Mouse (Mus musculus) embryonic fibroblast, embryonic 13.5 days (primary cell): Measurements from ENCODE around the gene Chst3.

ENCODE experiments used
- CTCF ChIP-seq: IDR thresholded peaks from 2 replicates; pipeline ENCODE4 v1.5.1; 2011; ENCODE audit warnings: mild to moderate bottlenecking, control low read depth, low read length, moderate library complexity, borderline replicate concordance; ENCODE audit not compliant: insufficient read depth
- POLR2A ChIP-seq: IDR thresholded peaks from 2 replicates; pipeline ENCODE4 v1.6.1; 2011; ENCODE audit warnings: low read depth, mild to moderate bottlenecking, control low read depth, low read length, moderate library complexity

DNA sequence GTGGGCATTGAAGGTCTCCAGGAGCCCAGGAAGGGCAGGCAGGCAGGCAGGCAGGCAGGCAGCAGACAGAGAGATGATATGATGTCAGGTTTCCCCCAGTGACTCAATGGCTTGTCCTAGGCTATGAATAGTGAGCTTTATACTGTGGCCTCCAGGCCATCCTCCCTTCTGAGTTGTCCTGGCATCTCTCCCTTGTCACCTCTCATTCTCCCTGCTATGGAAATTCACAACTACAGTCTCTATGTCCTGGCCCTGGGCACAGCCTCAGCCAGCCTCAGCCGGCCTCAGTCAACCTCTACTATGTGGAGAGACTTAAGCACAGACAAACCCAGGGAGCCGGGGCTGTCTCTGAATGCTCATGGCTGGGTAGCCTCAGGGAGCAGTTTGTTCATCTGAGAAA, 8.6 kb downstream of the Chst3 start:
- TF ChIP-seq POLR2A, result no peak
- no peak for TF ChIP-seq CTCF
